Mouse (Mus musculus) kidney, embryonic 14.5 days (tissue): ENCODE measurements around the gene Skp2. TPM values are rescaled to one million over a fixed set of nuclear protein-coding genes. Genes with fewer than 3 reads are reported as not detected.

ENCODE experiments used
- ATAC-seq: fragments of 200-750 bp; cut with Nextera tagmentation; 2 replicates; pipeline ENCODE4 v1.8.0; 2017; ENCODE audit warnings: moderate number of reproducible peaks, mild to moderate bottlenecking, moderate TSS enrichment, moderate library complexity; ENCODE audit not compliant: low FRiP score, low TSS enrichment
- H3K27ac ChIP-seq: fragments of 300-500 bp; sonication (generic); 2 replicates; pipeline ENCODE4 v1.5.1; 2014; ENCODE audit warnings: low read depth, mild to moderate bottlenecking, low read length, moderate library complexity, mixed read lengths
- H3K27me3 ChIP-seq: fragments of 300-500 bp; sonication (generic); 2 replicates; pipeline ENCODE4 v1.6.1; 2014; ENCODE audit warnings: mild to moderate bottlenecking, low read length; ENCODE audit not compliant: control insufficient read depth, insufficient read depth
- H3K36me3 ChIP-seq: fragments of 300-500 bp; sonication (generic); 2 replicates; pipeline ENCODE4 v1.6.1; 2014; ENCODE audit warnings: low read length, mixed read lengths; ENCODE audit not compliant: control insufficient read depth, insufficient read depth
- H3K4me1 ChIP-seq: fragments of 300-500 bp; sonication (generic); 2 replicates; pipeline ENCODE4 v1.6.1; 2014; ENCODE audit warnings: low read length, mixed read lengths; ENCODE audit not compliant: control insufficient read depth, insufficient read depth
- H3K4me2 ChIP-seq: fragments of 300-500 bp; sonication (generic); replicated peaks from 2 replicates; pipeline ENCODE4 v1.6.1; 2014; ENCODE audit warnings: low read depth, mild to moderate bottlenecking, low read length
- H3K4me3 ChIP-seq: fragments of 300-500 bp; sonication (generic); 2 replicates; pipeline ENCODE4 v1.5.1; 2014; ENCODE audit warnings: mild to moderate bottlenecking, low read length
- H3K9ac ChIP-seq: fragments of 300-500 bp; sonication (generic); 2 replicates; pipeline ENCODE4 v1.6.1; 2014; ENCODE audit warnings: low read depth, mild to moderate bottlenecking, low read length, moderate library complexity
- H3K9me3 ChIP-seq: fragments of 300-500 bp; sonication (generic); 2 replicates; pipeline ENCODE4 v1.6.1; 2016; ENCODE audit warnings: low read length; ENCODE audit not compliant: control insufficient read depth
- WGBS: fragments of 180-500 bp; shearing (Covaris S2); extraction: QIAGEN DNeasy Blood & Tissue Kit; methylation state at CpG from one replicate; pipeline ENCODE4 v1.1.7; 2014; 5-methylcytosine and 5-hydroxymethylcytosine counted together
- polyA plus RNA-seq: library from polyadenylated mRNA; unstranded; fragments of >200 nt; fragmentation: Nextera tagmentation; extraction: Ambion mirVana; gene quantifications from 2 replicates; pipeline ENCODE4 v1.2.1, GENCODE M21; 2014

Gene Skp2
- polyA plus RNA-seq, 1 experiment from 2014 or later, result 104 TPM

- Histone ChIP-seq H3K9ac (no peak overlapping the region), H3K36me3 (peaks cover 5% of the 10 kb centered on the region; the same call in 1 of the 2 replicates), H3K4me2 (no peak overlapping the region), H3K4me1 (no peaks in the 10 kb centered on the region), H3K9me3 (no peaks in the 10 kb centered on the region), H3K27me3 (no peaks in the 10 kb centered on the region; the same call in 1 of the 2 replicates), H3K4me3 (no peak overlapping the region), H3K27ac (no peak overlapping the region)
- WGBS, result 81% methylated on average over 5 of the region's 5 CpGs
- ATAC-seq, result no peak
These were observed 67.8 kb downstream of the Skp2 start for GRCm38 (mm10) chr15:9087421-9087820.

GRCm38 (mm10) chr15:9086813-9087212 is 68.4 kb downstream of the Skp2 start:
- Histone ChIP-seq H3K4me3 (no peak overlapping the region), H3K9ac (no peak overlapping the region), H3K4me1 (no peaks in the 10 kb centered on the region), H3K27ac (no peak overlapping the region), H3K27me3 (no peaks in the 10 kb centered on the region; the same call in 1 of the 2 replicates), H3K4me2 (no peak overlapping the region), H3K36me3 (peaks cover 5% of the 10 kb centered on the region; the same call in 1 of the 2 replicates), H3K9me3 (no peaks in the 10 kb centered on the region)
- 85% methylated on average over 11 of the region's 11 CpGs for WGBS
- ATAC-seq, result no peak

- H3K27ac ChIP-seq, result no peak overlapping the region
- H3K9me3 ChIP-seq, result no peaks in the 10 kb centered on the region
- WGBS, result 86% methylated on average over 9 of the region's 9 CpGs
- H3K4me1 ChIP-seq, result peaks cover 8% of the 10 kb centered on the region; the same call in 1 of the 2 replicates
- H3K4me3 ChIP-seq, result no peak overlapping the region
- no peak overlapping the region for H3K4me2 ChIP-seq
- peaks cover 5% of the 10 kb centered on the region; the same call in 1 of the 2 replicates for H3K36me3 ChIP-seq
- ATAC-seq, result no peak
- no peak overlapping the region for H3K9ac ChIP-seq
- no peaks in the 10 kb centered on the region for H3K27me3 ChIP-seq
These were observed 72.5 kb downstream of the Skp2 start for GRCm38 (mm10) chr15:9082753-9083152.

DNA sequence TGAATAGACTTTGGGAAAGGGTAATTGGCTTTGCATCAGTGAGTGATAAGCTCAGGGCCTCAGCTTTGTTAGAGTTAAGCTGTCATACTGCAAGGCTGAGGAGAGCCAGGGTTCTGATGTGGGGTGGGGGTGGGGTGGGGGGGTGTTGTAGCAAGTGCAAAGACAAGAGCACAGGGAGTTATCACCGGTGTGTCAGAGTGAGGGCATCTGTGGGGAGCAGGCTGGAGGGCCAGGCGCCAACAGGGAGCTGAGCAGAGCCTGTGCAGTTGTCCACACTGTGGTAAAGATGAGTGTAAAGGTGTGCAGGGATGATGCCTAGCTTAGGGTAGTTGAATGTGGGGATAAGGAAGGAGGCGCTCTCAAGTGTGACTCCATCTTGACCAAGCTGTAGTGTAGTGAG is 73.9 kb downstream of the Skp2 start:
- H3K9ac ChIP-seq, result no peak overlapping the region
- H3K36me3 ChIP-seq, result no peaks in the 10 kb centered on the region; the same call in 1 of the 2 replicates
- ATAC-seq, result 0 out of 2 replicates have a peak, but pooled peaks have one; percentile 39
- no peak overlapping the region for H3K4me3 ChIP-seq
- H3K27ac ChIP-seq, result no peak overlapping the region
- WGBS, result 88% methylated on average over 3 of the region's 3 CpGs
- H3K4me2 ChIP-seq, result no peak overlapping the region
- H3K27me3 ChIP-seq, result no peaks in the 10 kb centered on the region
- peaks cover 8% of the 10 kb centered on the region; the same call in 1 of the 2 replicates for H3K4me1 ChIP-seq
- H3K9me3 ChIP-seq, result no peaks in the 10 kb centered on the region

- no peak overlapping the region for H3K9ac ChIP-seq
- H3K36me3 ChIP-seq, result no peaks in the 10 kb centered on the region; the same call in 1 of the 2 replicates
- WGBS, result 69% methylated on average over 4 of the region's 4 CpGs
- no peak overlapping the region for H3K27ac ChIP-seq
- H3K4me1 ChIP-seq, result peaks cover 13% of the 10 kb centered on the region; the same call in 1 of the 2 replicates
- H3K9me3 ChIP-seq, result no peaks in the 10 kb centered on the region
- no peaks in the 10 kb centered on the region for H3K27me3 ChIP-seq
- H3K4me2 ChIP-seq, result no peak overlapping the region
- no peak for ATAC-seq
- H3K4me3 ChIP-seq, result no peak overlapping the region
These were observed 75.0 kb downstream of the Skp2 start for GRCm38 (mm10) chr15:9080206-9080605.

DNA sequence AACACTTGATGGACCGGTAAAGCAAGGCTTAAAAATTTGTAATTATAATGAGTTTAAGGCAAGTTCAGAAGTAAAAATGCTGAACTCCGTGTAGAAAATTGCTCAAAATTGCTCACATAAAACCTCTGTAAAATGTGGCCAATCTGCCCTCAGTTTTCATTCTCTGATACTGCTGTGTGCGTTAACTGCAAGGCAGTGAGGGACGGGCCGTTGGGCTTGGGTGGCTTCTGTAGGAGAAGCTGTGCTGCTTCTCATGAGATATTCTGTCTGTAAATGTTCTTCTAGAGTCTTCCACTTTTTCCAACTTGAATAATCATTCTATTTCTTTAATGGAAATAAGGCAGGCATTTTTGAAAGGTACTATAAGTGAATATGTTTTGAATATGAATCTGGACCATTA is 75.6 kb downstream of the Skp2 start:
- Histone ChIP-seq H3K9me3 (no peaks in the 10 kb centered on the region), H3K27ac (0 out of 2 replicates have a peak overlapping the region, but pooled peaks have one; percentile 17), H3K4me2 (no peak overlapping the region), H3K4me3 (no peak overlapping the region), H3K9ac (no peak overlapping the region), H3K4me1 (peaks cover 19% of the 10 kb centered on the region; the same call in 1 of the 2 replicates), H3K27me3 (no peaks in the 10 kb centered on the region), H3K36me3 (no peaks in the 10 kb centered on the region; the same call in 1 of the 2 replicates)
- no peak for ATAC-seq
- WGBS, result 51% methylated on average over 5 of the region's 5 CpGs

GRCm38 (mm10) chr15:9078481-9079300 is 76.5 kb downstream of the Skp2 start:
- Histone ChIP-seq H3K36me3 (no peaks in the 10 kb centered on the region), H3K27ac (no peak overlapping the region), H3K9ac (no peak overlapping the region), H3K9me3 (no peaks in the 10 kb centered on the region), H3K4me3 (no peak overlapping the region), H3K27me3 (no peaks in the 10 kb centered on the region), H3K4me2 (no peak overlapping the region), H3K4me1 (peaks cover 22% of the 10 kb centered on the region; the same call in 1 of the 2 replicates)
- WGBS, result 83% methylated on average over 12 of the region's 12 CpGs
- no peak for ATAC-seq

- no peaks in the 10 kb centered on the region for H3K9me3 ChIP-seq
- H3K27ac ChIP-seq, result no peak overlapping the region
- no peak overlapping the region for H3K4me3 ChIP-seq
- no peak for ATAC-seq
- WGBS, result 74% methylated on average over 14 of the region's 14 CpGs
- no peaks in the 10 kb centered on the region for H3K36me3 ChIP-seq
- H3K9ac ChIP-seq, result no peak overlapping the region
- H3K4me1 ChIP-seq, result peaks cover 33% of the 10 kb centered on the region; the same call in 1 of the 2 replicates
- no peaks in the 10 kb centered on the region for H3K27me3 ChIP-seq
- no peak overlapping the region for H3K4me2 ChIP-seq
These were observed 79.5 kb downstream of the Skp2 start for GRCm38 (mm10) chr15:9075608-9076200.

- Histone ChIP-seq H3K4me3 (no peak overlapping the region), H3K9ac (no peak overlapping the region), H3K4me2 (0 out of 2 replicates have a peak overlapping the region, but pooled peaks have one; percentile 26), H3K4me1 (peaks cover 35% of the 10 kb centered on the region; the same call in 1 of the 2 replicates), H3K9me3 (no peaks in the 10 kb centered on the region), H3K36me3 (no peaks in the 10 kb centered on the region), H3K27me3 (no peaks in the 10 kb centered on the region), H3K27ac (no peak overlapping the region)
- 24% methylated on average over 4 of the region's 4 CpGs for WGBS
- no peak for ATAC-seq
These were observed 80.6 kb downstream of the Skp2 start for GRCm38 (mm10) chr15:9074671-9075070.
